Mouse (Mus musculus) midbrain, embryonic 13.5 days (tissue): Measurements from ENCODE around the gene Ptpn9. TPM values are rescaled to one million over a fixed set of nuclear protein-coding genes. Genes with fewer than 3 reads are reported as not detected.

Experiments used
- ATAC-seq: fragments of 200-750 bp; cut with Nextera tagmentation; 2 replicates; pipeline ENCODE4 v1.8.0; 2017; ENCODE audit warnings: mild to moderate bottlenecking, moderate TSS enrichment, moderate library complexity
- H3K27ac ChIP-seq: fragments of 300-500 bp; sonication (generic); 2 replicates; pipeline ENCODE4 v1.5.1; 2015; ENCODE audit warnings: inconsistent platforms, mild to moderate bottlenecking, moderate library complexity
- H3K27me3 ChIP-seq: fragments of 300-500 bp; sonication (generic); 2 replicates; pipeline ENCODE4 v1.6.1; 2015; ENCODE audit warnings: mild to moderate bottlenecking, inconsistent platforms
- H3K36me3 ChIP-seq: fragments of 300-500 bp; sonication (generic); 2 replicates; pipeline ENCODE4 v1.6.1; 2015; ENCODE audit warnings: mild to moderate bottlenecking, inconsistent platforms
- H3K4me1 ChIP-seq: fragments of 300-500 bp; sonication (generic); replicated peaks from 2 replicates; pipeline ENCODE4 v1.6.1; 2015; ENCODE audit warnings: inconsistent platforms
- H3K4me2 ChIP-seq: fragments of 300-500 bp; sonication (generic); replicated peaks from 2 replicates; pipeline ENCODE4 v1.6.1; 2015; ENCODE audit warnings: moderate library complexity, mild to moderate bottlenecking, inconsistent platforms
- H3K4me3 ChIP-seq: fragments of 300-500 bp; sonication (generic); replicated peaks from 2 replicates; pipeline ENCODE4 v1.5.1; 2015; ENCODE audit warnings: mild to moderate bottlenecking, inconsistent platforms
- H3K9ac ChIP-seq: fragments of 300-500 bp; sonication (generic); replicated peaks from 2 replicates; pipeline ENCODE4 v1.6.1; 2015; ENCODE audit warnings: mild to moderate bottlenecking, inconsistent platforms
- H3K9me3 ChIP-seq: fragments of 300-500 bp; sonication (generic); 2 replicates; pipeline ENCODE4 v1.6.1; 2016; ENCODE audit warnings: mild to moderate bottlenecking, inconsistent platforms
- WGBS: fragments of 180-500 bp; shearing (Covaris S2); methylation state at CpG from one replicate; pipeline ENCODE4 v1.1.7; 2015; 5-methylcytosine and 5-hydroxymethylcytosine counted together
- polyA plus RNA-seq: library from polyadenylated mRNA; unstranded; fragments of >200 nt; fragmentation: Nextera tagmentation; extraction: Ambion mirVana; gene quantifications from 2 replicates; pipeline ENCODE4 v1.2.1, GENCODE M21; 2015

Gene Ptpn9
- polyA plus RNA-seq, 1 experiment from 2014 or later, result 23.4 TPM

DNA sequence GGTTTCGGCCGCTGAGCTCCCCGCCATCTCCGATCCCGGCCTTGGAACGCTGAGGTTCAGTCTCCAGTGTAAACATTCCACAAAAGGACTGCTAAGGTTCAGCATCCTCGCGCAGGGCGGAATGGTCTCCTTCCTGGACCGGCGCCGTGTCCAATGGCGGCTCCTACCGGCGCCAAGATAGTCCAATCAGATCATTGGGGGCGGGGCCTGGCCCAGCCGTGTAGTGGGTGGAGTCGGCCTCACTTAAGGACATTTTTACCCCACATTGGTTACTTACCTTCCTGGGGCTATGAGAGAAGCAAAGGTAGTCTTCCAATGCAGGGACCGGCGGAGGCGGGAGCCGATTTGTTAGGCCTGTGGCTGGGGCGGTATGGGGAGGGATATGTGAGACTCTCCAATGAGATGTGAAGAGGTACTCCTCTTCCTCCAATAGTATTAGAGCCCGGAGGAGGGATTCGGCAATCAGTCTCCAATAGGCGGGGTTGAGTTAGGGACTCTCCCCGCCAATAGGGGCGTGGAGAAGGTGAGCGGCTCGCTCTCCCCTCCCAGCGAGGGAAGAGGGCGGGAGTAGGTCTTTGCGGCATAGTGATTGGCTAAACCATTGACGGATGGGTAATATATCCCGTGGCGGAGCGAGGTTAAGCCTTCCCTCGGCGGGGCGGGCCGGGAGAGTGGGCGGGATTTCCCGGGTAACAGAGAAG, 81.1 kb downstream of the Ptpn9 start:
- WGBS, result under 1% methylated on average over 43 of the region's 43 CpGs
- Histone ChIP-seq H3K27me3 (no peaks in the 10 kb centered on the region), H3K27ac (peak overlapping the region; percentile 98), H3K4me1 (peaks cover 37% of the 10 kb centered on the region), H3K9ac (peak overlapping the region; percentile 87), H3K4me3 (peak overlapping the region; percentile 94), H3K36me3 (no peaks in the 10 kb centered on the region), H3K4me2 (peak overlapping the region; percentile 78), H3K9me3 (no peaks in the 10 kb centered on the region)
- ATAC-seq, result peak; percentile 90

GRCm38 (mm10) chr9:57076701-57077660, 82.3 kb downstream of the Ptpn9 start:
- Histone ChIP-seq H3K4me3 (peak overlapping the region; percentile 94), H3K9me3 (no peaks in the 10 kb centered on the region), H3K4me1 (peaks cover 29% of the 10 kb centered on the region), H3K27me3 (no peaks in the 10 kb centered on the region), H3K9ac (peak overlapping the region; percentile 87), H3K27ac (peak overlapping the region; percentile 98), H3K36me3 (no peaks in the 10 kb centered on the region), H3K4me2 (peak overlapping the region; percentile 78)
- WGBS, result 2% methylated on average over 65 of the region's 72 CpGs
- ATAC-seq, result peak; percentile 2; the same call in 1 of the 2 replicates

DNA sequence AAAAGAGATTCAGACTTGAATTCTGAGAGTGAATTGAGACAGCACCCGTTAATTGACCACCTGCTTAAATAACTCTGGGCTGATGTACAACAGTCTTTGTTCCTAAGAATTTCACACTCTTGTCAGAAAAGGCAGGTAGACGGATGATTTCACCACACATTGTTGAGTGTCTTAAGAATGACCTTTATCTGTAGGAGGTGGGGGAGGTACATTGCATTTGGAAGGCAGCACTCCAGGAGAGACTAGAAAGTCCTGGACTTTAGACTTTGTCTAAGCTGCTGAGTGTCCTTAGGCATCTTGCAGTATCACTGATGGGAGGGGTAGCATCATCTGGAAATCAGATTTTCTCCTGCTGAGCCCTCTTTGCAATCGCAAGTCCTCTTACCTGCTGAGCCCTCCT, 87.5 kb downstream of the Ptpn9 start:
- no peak for ATAC-seq
- WGBS, result 86% methylated on average over 3 of the region's 3 CpGs

More for the DNA sequence above, 87.5 kb downstream of the Ptpn9 start:
- Histone ChIP-seq H3K36me3 (peaks cover 14% of the 10 kb centered on the region), H3K9ac (no peak overlapping the region), H3K27me3 (no peaks in the 10 kb centered on the region), H3K4me1 (peaks cover 10% of the 10 kb centered on the region), H3K27ac (no peak overlapping the region), H3K4me3 (no peak overlapping the region), H3K9me3 (no peaks in the 10 kb centered on the region), H3K4me2 (no peak overlapping the region)

Other genes starting within 250 kb of the Ptpn9 start
- 35.1 and 39.0 TPM in 2 replicates for gene Lingo1, start 198.5 kb upstream of the Ptpn9 start, polyA plus RNA-seq
- gene Odf3l1, start 130.2 kb upstream of the Ptpn9 start, polyA plus RNA-seq, result not detected in 2 replicates
- gene Cspg4, start 129.9 kb upstream of the Ptpn9 start, polyA plus RNA-seq, result 3.2 and 3.5 TPM in 2 replicates
- 2.8 and 3.1 TPM in 2 replicates for gene Snx33, start 66.6 kb upstream of the Ptpn9 start, polyA plus RNA-seq
- gene Imp3, start 57.4 kb upstream of the Ptpn9 start, polyA plus RNA-seq, result 69.4 and 73.3 TPM in 2 replicates
- 27.8 and 30.5 TPM in 2 replicates for gene Snupn, start 44.0 kb upstream of the Ptpn9 start, polyA plus RNA-seq
- gene Sin3a, start 77.1 kb downstream of the Ptpn9 start, polyA plus RNA-seq, result 29.6 and 33.2 TPM in 2 replicates
- 69.3 and 70.0 TPM in 2 replicates for gene Man2c1, start 135.8 kb downstream of the Ptpn9 start, polyA plus RNA-seq
- gene Neil1, start 153.4 kb downstream of the Ptpn9 start, polyA plus RNA-seq, result 10.4 TPM in 2 replicates
- 169 and 177 TPM in 2 replicates for gene Commd4, start 163.4 kb downstream of the Ptpn9 start, polyA plus RNA-seq
- not detected in 2 replicates for gene Trcg1, start 241.6 kb downstream of the Ptpn9 start, polyA plus RNA-seq